ENCODE assay signal across 10 mouse cellular contexts in the genomic region with DNA sequence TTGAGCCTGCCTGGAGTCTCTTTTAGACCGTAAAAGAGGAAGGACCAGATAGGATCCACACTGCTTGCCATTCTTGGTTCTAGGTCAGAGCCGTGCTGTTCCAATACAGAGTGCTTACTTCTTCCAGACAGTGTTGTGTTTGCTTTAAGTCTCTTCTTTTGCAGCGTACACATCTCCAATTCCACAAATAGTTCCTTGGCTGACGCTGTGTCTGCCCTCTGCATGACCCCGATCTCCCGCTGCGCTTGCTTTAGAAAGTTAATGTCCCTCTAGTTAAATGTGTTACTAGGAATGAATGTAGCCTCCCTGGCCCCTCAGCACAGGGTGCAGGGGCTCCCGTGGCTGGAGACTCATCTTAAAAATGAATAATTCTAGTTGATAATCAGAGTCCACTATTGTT.
A peak's percentile ranks its signal among the peaks of the same experiment; 100 is the strongest.
DNase-seq lines count a peak whose midpoint lies in the region; ATAC-seq and TF ChIP-seq lines count a peak whose summit lies in the region.
"Had no signal": no experiment of that assay in that cellular context is flagged by ENCODE, and none has a peak within 500 bp of the region (broad histone marks: within the 10 kb centered on the region; RNA-seq: fewer than 3 reads in every experiment).

No protein-coding gene starts in this region.

- no peak overlapping the region for H3K9ac ChIP-seq in hindbrain, embryonic 12.5 days
- H3K9ac ChIP-seq in limb, embryonic 14.5 days (ENCODE audit: low read depth, low read length, severe bottlenecking) = no peak overlapping the region
- H3K9ac ChIP-seq: embryonic facial prominence, embryonic 13.5 days; midbrain, embryonic 12.5 days had no signal

- H3K27ac ChIP-seq in hindbrain, embryonic 12.5 days = no peak overlapping the region
- H3K27ac ChIP-seq in limb, embryonic 14.5 days (replicated peaks; ENCODE audit: low read depth, low read length) = no peak overlapping the region
- H3K27ac ChIP-seq: embryonic facial prominence, embryonic 13.5 days; midbrain, embryonic 12.5 days had no signal

- peak; percentile 16 for DNase-seq in gastrocnemius, adult 18-20 months (ENCODE audit: low spot score)
- DNase-seq in gastrocnemius, adult 8-10 months (ENCODE audit: low spot score in 2 of 2) = no peak
- DNase-seq in WW6 (ENCODE audit: low read depth, low spot score) = peak; percentile 80
- DNase-seq in limb, embryonic 14.5 days (ENCODE audit: low spot score) = peak; percentile 31
- DNase-seq in thymus, postnatal 0 days (ENCODE audit: low spot score) = no peak
- no peak for DNase-seq in urinary bladder, postnatal 36 days (ENCODE audit: low spot score in 2 of 2)

- no peak overlapping the region for H3K4me3 ChIP-seq in hindbrain, embryonic 12.5 days
- no peak overlapping the region for H3K4me3 ChIP-seq in limb, embryonic 14.5 days (replicated peaks; ENCODE audit: low read length)
- H3K4me3 ChIP-seq: embryonic facial prominence, embryonic 13.5 days; midbrain, embryonic 12.5 days had no signal

- peak; percentile 36; the same call in 1 of the 2 replicates for ATAC-seq in hindbrain, embryonic 12.5 days (ENCODE audit: low FRiP score)
- peak; percentile 55 for ATAC-seq in limb, embryonic 14.5 days (ENCODE audit: low FRiP score, low read depth)
- no peak for ATAC-seq in CD4-positive, CD25-positive, alpha-beta regulatory T cell, adult 4 months

- no peaks in the 10 kb centered on the region for H3K36me3 ChIP-seq in hindbrain, embryonic 12.5 days
- no peaks in the 10 kb centered on the region for H3K36me3 ChIP-seq in limb, embryonic 14.5 days (ENCODE audit: control insufficient read depth, insufficient read depth, low read length)
- H3K36me3 ChIP-seq: embryonic facial prominence, embryonic 13.5 days; midbrain, embryonic 12.5 days had no signal

- 8% methylated on average over 8 of the region's 8 CpGs for WGBS in hindbrain, embryonic 12.5 days
- WGBS in limb, embryonic 14.5 days = 24% methylated on average over 8 of the region's 8 CpGs

- no peaks in the 10 kb centered on the region for H3K9me3 ChIP-seq in hindbrain, embryonic 12.5 days (replicated peaks)
- H3K9me3 ChIP-seq in limb, embryonic 14.5 days (ENCODE audit: control insufficient read depth, low read length) = no peaks in the 10 kb centered on the region
- H3K9me3 ChIP-seq: embryonic facial prominence, embryonic 13.5 days; midbrain, embryonic 12.5 days had no signal

- H3K27me3 ChIP-seq in hindbrain, embryonic 12.5 days = no peaks in the 10 kb centered on the region
- no peaks in the 10 kb centered on the region for H3K27me3 ChIP-seq in limb, embryonic 14.5 days (ENCODE audit: control insufficient read depth, insufficient read depth, low read length)
- H3K27me3 ChIP-seq: embryonic facial prominence, embryonic 13.5 days; midbrain, embryonic 12.5 days had no signal

- peaks cover 14% of the 10 kb centered on the region for H3K4me1 ChIP-seq in hindbrain, embryonic 12.5 days
- peaks cover 6% of the 10 kb centered on the region; the same call in 1 of the 2 replicates for H3K4me1 ChIP-seq in limb, embryonic 14.5 days (ENCODE audit: control insufficient read depth, insufficient read depth, low read length)

- TF ChIP-seq POLR2A in limb, embryonic 14.5 days (IDR thresholded peaks at IDR 0.05; ENCODE audit: borderline replicate concordance, extremely low read depth, insufficient read depth, insufficient read length) = no peak

- no peak overlapping the region for H3K4me2 ChIP-seq in hindbrain, embryonic 12.5 days (replicated peaks)
- no peak overlapping the region for H3K4me2 ChIP-seq in limb, embryonic 14.5 days (replicated peaks; ENCODE audit: low read depth, low read length, severe bottlenecking)
- H3K4me2 ChIP-seq: embryonic facial prominence, embryonic 13.5 days; midbrain, embryonic 12.5 days had no signal

Comparison
In these comparisons a context has a peak if more than half of its experiments do, and no peak if none do; other contexts are left out.
1. DNase-seq: peak in gastrocnemius, adult 18-20 months (single experiment), WW6 (single experiment) and limb, embryonic 14.5 days (single experiment); none in gastrocnemius, adult 8-10 months (0 of 2), thymus, postnatal 0 days (single experiment) and urinary bladder, postnatal 36 days (0 of 2).